Comparison of ENCODE assay signal across 8 mouse cellular contexts in the genomic region with DNA sequence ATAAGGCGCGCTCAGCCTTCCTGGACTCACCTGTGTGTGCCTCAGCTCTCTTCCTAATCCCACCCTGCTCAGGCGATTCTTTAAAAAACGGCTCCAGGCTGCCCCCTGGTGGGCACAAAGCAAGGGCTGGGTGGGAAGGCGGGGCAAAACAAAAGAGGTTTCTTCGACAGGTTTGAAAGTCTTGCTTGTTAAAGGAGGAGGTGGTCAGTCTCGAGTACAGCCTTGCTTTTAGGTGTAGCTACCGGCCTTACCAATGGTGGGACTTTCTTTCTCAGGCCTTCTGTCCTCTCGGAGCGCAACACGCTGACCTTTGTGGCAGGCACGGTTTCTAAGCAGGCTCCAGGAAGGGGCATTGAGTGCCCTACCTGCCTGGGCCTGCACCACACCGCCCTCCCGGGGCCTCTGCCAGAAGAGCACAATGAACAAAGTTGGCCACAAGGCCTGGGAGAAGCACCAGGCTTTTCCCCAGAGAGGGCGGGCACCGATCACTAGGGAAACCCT.
DNase-seq lines count a peak whose midpoint lies in the region; ATAC-seq and TF ChIP-seq lines count a peak whose summit lies in the region.

No protein-coding gene starts in this region.

- peak; percentile 85 for ATAC-seq in forebrain, embryonic 12.5 days (ENCODE audit: low FRiP score)
- ATAC-seq in intestine, embryonic 15.5 days, result peak; percentile 69
- peak; percentile 59 for ATAC-seq in liver, postnatal 0 days
- peak; percentile 75 for ATAC-seq in neural tube, embryonic 14.5 days (ENCODE audit: low read depth)

- peak; percentile 88 for TF ChIP-seq CTCF in brain, embryonic 14.5 days (IDR thresholded peaks at IDR 0.05; ENCODE audit: borderline replicate concordance, extremely low read depth, insufficient read depth, insufficient read length)
- TF ChIP-seq CTCF in liver, postnatal 0 days (IDR thresholded peaks at IDR 0.05; ENCODE audit: low read depth), result peak; percentile 77

- no peaks in the 10 kb centered on the region for H3K9me3 ChIP-seq in forebrain, embryonic 12.5 days
- no peaks in the 10 kb centered on the region for H3K9me3 ChIP-seq in intestine, embryonic 15.5 days
- no peaks in the 10 kb centered on the region for H3K9me3 ChIP-seq in liver, postnatal 0 days (ENCODE audit: low read length)
- no peaks in the 10 kb centered on the region for H3K9me3 ChIP-seq in neural tube, embryonic 14.5 days (ENCODE audit: control insufficient read depth, low read length)

- H3K36me3 ChIP-seq in forebrain, embryonic 12.5 days (replicated peaks), result no peaks in the 10 kb centered on the region
- no peaks in the 10 kb centered on the region for H3K36me3 ChIP-seq in intestine, embryonic 15.5 days
- H3K36me3 ChIP-seq in liver, postnatal 0 days (replicated peaks; ENCODE audit: insufficient read depth, low read length), result no peaks in the 10 kb centered on the region
- H3K36me3 ChIP-seq in neural tube, embryonic 14.5 days (ENCODE audit: control insufficient read depth, insufficient read depth, low read length), result no peaks in the 10 kb centered on the region

- TF ChIP-seq EP300 in liver, postnatal 0 days (IDR thresholded peaks at IDR 0.05; ENCODE audit: low read depth), result no peak

- H3K27ac ChIP-seq in forebrain, embryonic 12.5 days, result no peak overlapping the region
- peak overlapping the region; percentile 32 for H3K27ac ChIP-seq in intestine, embryonic 15.5 days
- H3K27ac ChIP-seq in liver, postnatal 0 days (ENCODE audit: low read depth), result no peak overlapping the region
- H3K27ac ChIP-seq in neural tube, embryonic 14.5 days (ENCODE audit: low read depth, low read length), result no peak overlapping the region

- H3K4me2 ChIP-seq in forebrain, embryonic 12.5 days, result peak overlapping the region; percentile 49
- H3K4me2 ChIP-seq in intestine, embryonic 15.5 days (replicated peaks), result peak overlapping the region; percentile 50
- H3K4me2 ChIP-seq in liver, postnatal 0 days (ENCODE audit: low read depth, low read length), result peak overlapping the region; percentile 57; the same call in 1 of the 2 replicates
- peak overlapping the region; percentile 14; the same call in 1 of the 2 replicates for H3K4me2 ChIP-seq in neural tube, embryonic 14.5 days (ENCODE audit: low read depth, low read length)

- H3K27me3 ChIP-seq in forebrain, embryonic 12.5 days, result 0 out of 2 replicates have a peak, but pooled peaks cover 3% of the 10 kb centered on the region
- no peaks in the 10 kb centered on the region for H3K27me3 ChIP-seq in intestine, embryonic 15.5 days (replicated peaks)
- H3K27me3 ChIP-seq in liver, postnatal 0 days (ENCODE audit: insufficient read depth, low read length), result no peaks in the 10 kb centered on the region
- no peaks in the 10 kb centered on the region for H3K27me3 ChIP-seq in neural tube, embryonic 14.5 days (ENCODE audit: control insufficient read depth, insufficient read depth, low read length)

- no peak for TF ChIP-seq POLR2A in brain, embryonic 14.5 days (IDR thresholded peaks at IDR 0.05; ENCODE audit: borderline replicate concordance, extremely low read depth, insufficient read depth, insufficient read length, poor library complexity, severe bottlenecking)

- peaks cover 7% of the 10 kb centered on the region for H3K4me1 ChIP-seq in forebrain, embryonic 12.5 days
- peaks cover 57% of the 10 kb centered on the region for H3K4me1 ChIP-seq in intestine, embryonic 15.5 days (replicated peaks)
- H3K4me1 ChIP-seq in liver, postnatal 0 days (ENCODE audit: insufficient read depth), result peaks cover 45% of the 10 kb centered on the region
- H3K4me1 ChIP-seq in neural tube, embryonic 14.5 days (ENCODE audit: control insufficient read depth, insufficient read depth, low read length), result 0 out of 2 replicates have a peak, but pooled peaks cover 6% of the 10 kb centered on the region

- peak overlapping the region; percentile 18; the same call in 1 of the 2 replicates for H3K4me3 ChIP-seq in forebrain, embryonic 12.5 days (replicated peaks)
- no peak overlapping the region for H3K4me3 ChIP-seq in intestine, embryonic 15.5 days (replicated peaks)
- no peak overlapping the region for H3K4me3 ChIP-seq in liver, postnatal 0 days (ENCODE audit: low read depth, low read length)
- no peak overlapping the region for H3K4me3 ChIP-seq in neural tube, embryonic 14.5 days (ENCODE audit: low read depth, low read length)

- DNase-seq in layer of hippocampus, adult 11-12 months (ENCODE audit: low spot score), result peak; percentile 49
- no peak for DNase-seq in layer of hippocampus, postnatal 36 days
- peak; percentile 85 for DNase-seq in brain, embryonic 14.5 days (ENCODE audit: low read depth)
- peak; percentile 85 for DNase-seq in liver, postnatal 0 days
- DNase-seq in thymus, postnatal 25 days, result peak; percentile 77

- H3K9ac ChIP-seq in forebrain, embryonic 12.5 days, result 0 out of 2 replicates have a peak overlapping the region, but pooled peaks have one; percentile 25
- H3K9ac ChIP-seq in intestine, embryonic 15.5 days, result peak overlapping the region; percentile 40; the same call in 1 of the 2 replicates
- H3K9ac ChIP-seq in liver, postnatal 0 days (replicated peaks), result no peak overlapping the region
- H3K9ac ChIP-seq in neural tube, embryonic 14.5 days (replicated peaks; ENCODE audit: low read depth, low read length), result no peak overlapping the region

- WGBS in forebrain, embryonic 12.5 days, result 9% methylated on average over 16 of the region's 16 CpGs
- 20% methylated on average over 16 of the region's 16 CpGs for WGBS in intestine, embryonic 15.5 days
- WGBS in liver, postnatal 0 days (ENCODE audit: insufficient replicate concordance), result 21% methylated on average over 16 of the region's 16 CpGs
- WGBS in neural tube, embryonic 14.5 days, result 12% methylated on average over 16 of the region's 16 CpGs

Comparison
In these comparisons a context has a peak if more than half of its experiments do, and no peak if none do; other contexts are left out.
1. DNase-seq: peak in layer of hippocampus, adult 11-12 months (single experiment), brain, embryonic 14.5 days (single experiment), liver, postnatal 0 days (single experiment) and thymus, postnatal 25 days (single experiment); none in layer of hippocampus, postnatal 36 days (0 of 2).
2. H3K9ac ChIP-seq: peak in forebrain, embryonic 12.5 days (single experiment) and intestine, embryonic 15.5 days (single experiment); none in liver, postnatal 0 days (single experiment) and neural tube, embryonic 14.5 days (single experiment).
3. Peak in every context shown above with its lines, with median percentiles within 50 percentile points of each other: ATAC-seq and H3K4me2 ChIP-seq.